Mouse (Mus musculus) CD4-positive, CD25-positive, alpha-beta regulatory T cell, adult 2 months (primary cell): ENCODE data around the gene Chst4.
"Not testable (repeated sequence)": the region's sequence is repeated elsewhere in the genome, so short reads cannot be mapped to it uniquely, and the experiment has no call there.

Experiments
- DNase-seq: peaks from one replicate; pipeline ENCODE4 v3.0.0-alpha.2; 2012; ENCODE audit warnings: low read depth, low spot score

Gene Chst4

GRCm38 (mm10) chr8:110039659-110040058, at the start of gene Chst4:
Gene Chst4, minus strand, starts transcription at chr8:110039740.
- no peak for DNase-seq

- no peak for DNase-seq
Measured at GRCm38 (mm10) chr8:110082416-110083105, 43.0 kb upstream of the Chst4 start.

- peak; percentile 67 for DNase-seq
Measured at GRCm38 (mm10) chr8:110079282-110080221, 40.0 kb upstream of the Chst4 start, which contains the start of gene Zfp612. Gene Zfp612, plus strand, starts transcription at chr8:110079746.

- no peak for DNase-seq
Measured at GRCm38 (mm10) chr8:110074496-110074895, 35.0 kb upstream of the Chst4 start.

- peak; percentile 70 for DNase-seq
Measured at GRCm38 (mm10) chr8:110071600-110071999, 32.1 kb upstream of the Chst4 start.

GRCm38 (mm10) chr8:110069706-110070105, 30.2 kb upstream of the Chst4 start:
- no peak for DNase-seq

GRCm38 (mm10) chr8:110065676-110066075, 26.1 kb upstream of the Chst4 start:
- DNase-seq, result no peak

- DNase-seq, result no peak
Measured at GRCm38 (mm10) chr8:110064606-110065365, 25.2 kb upstream of the Chst4 start.

GRCm38 (mm10) chr8:110064161-110064560, 24.6 kb upstream of the Chst4 start:
- no peak for DNase-seq

- no peak for DNase-seq
Measured at GRCm38 (mm10) chr8:110058207-110058606, 18.7 kb upstream of the Chst4 start.

GRCm38 (mm10) chr8:110051208-110051607, 11.7 kb upstream of the Chst4 start:
- DNase-seq, result no peak

- no peak for DNase-seq
Measured at GRCm38 (mm10) chr8:110040509-110040908, 969 bp upstream of the Chst4 start.

- DNase-seq, result no peak
Measured at GRCm38 (mm10) chr8:110039216-110039615, 324 bp downstream of the Chst4 start.

- no peak for DNase-seq
Measured at GRCm38 (mm10) chr8:110036156-110036555, 3.4 kb downstream of the Chst4 start.

- no peak for DNase-seq
Measured at GRCm38 (mm10) chr8:110034331-110034730, 5.2 kb downstream of the Chst4 start.

- not testable (repeated sequence) for DNase-seq
Measured at GRCm38 (mm10) chr8:110033771-110034170, 5.8 kb downstream of the Chst4 start.

- no peak for DNase-seq
Measured at GRCm38 (mm10) chr8:110022768-110023344, 16.7 kb downstream of the Chst4 start.

- DNase-seq, result no peak
Measured at GRCm38 (mm10) chr8:110022081-110022480, 17.5 kb downstream of the Chst4 start.

- DNase-seq, result peak; percentile 59
Measured at GRCm38 (mm10) chr8:110010868-110011267, 28.7 kb downstream of the Chst4 start.

GRCm38 (mm10) chr8:110008995-110009446, 30.5 kb downstream of the Chst4 start:
- DNase-seq, result no peak
